Mouse (Mus musculus) intestine, postnatal 0 days (tissue): ENCODE measurements around the gene Pcdh15. TPM values are rescaled to one million over a fixed set of nuclear protein-coding genes. Genes with fewer than 3 reads are reported as not detected.

Source experiments
- ATAC-seq: fragments of 200-750 bp; cut with Nextera tagmentation; 2 replicates; pipeline ENCODE4 v1.8.0; 2017; ENCODE audit warnings: mild to moderate bottlenecking, moderate TSS enrichment, moderate library complexity
- H3K27ac ChIP-seq: fragments of 300-500 bp; sonication (generic); 2 replicates; pipeline ENCODE4 v1.5.1; 2014; ENCODE audit warnings: mild to moderate bottlenecking, low read depth, low read length, moderate library complexity
- H3K27me3 ChIP-seq: fragments of 300-500 bp; sonication (generic); replicated peaks from 2 replicates; pipeline ENCODE4 v1.6.1; 2014; ENCODE audit warnings: low read length, mixed read lengths; ENCODE audit not compliant: control insufficient read depth, insufficient read depth
- H3K36me3 ChIP-seq: fragments of 300-500 bp; sonication (generic); 2 replicates; pipeline ENCODE4 v1.6.1; 2014; ENCODE audit warnings: mild to moderate bottlenecking, moderate library complexity; ENCODE audit not compliant: control insufficient read depth, insufficient read depth
- H3K4me1 ChIP-seq: fragments of 300-500 bp; sonication (generic); replicated peaks from 2 replicates; pipeline ENCODE4 v1.6.1; 2014; ENCODE audit warnings: antibody characterized with exemption, low read length, mixed read lengths; ENCODE audit not compliant: control insufficient read depth, insufficient read depth
- H3K4me2 ChIP-seq: fragments of 300-500 bp; sonication (generic); replicated peaks from 2 replicates; pipeline ENCODE4 v1.6.1; 2014; ENCODE audit warnings: low read depth, mild to moderate bottlenecking, moderate library complexity
- H3K4me3 ChIP-seq: fragments of 300-500 bp; sonication (generic); 2 replicates; pipeline ENCODE4 v1.5.1; 2014; ENCODE audit warnings: low read depth, low read length
- H3K9ac ChIP-seq: fragments of 300-500 bp; sonication (generic); 2 replicates; pipeline ENCODE4 v1.6.1; 2014; ENCODE audit warnings: mild to moderate bottlenecking, low read depth, low read length
- H3K9me3 ChIP-seq: fragments of 300-500 bp; sonication (generic); 2 replicates; pipeline ENCODE4 v1.6.1; 2016; ENCODE audit warnings: mixed run types; ENCODE audit not compliant: control insufficient read depth
- CTCF ChIP-seq: sonication (generic); IDR thresholded peaks from 2 replicates; pipeline ENCODE4 v1.5.1; 2016; ENCODE audit warnings: low read depth, mild to moderate bottlenecking, control low read depth, antibody characterized with exemption, moderate library complexity
- WGBS: fragments of 180-500 bp; shearing (Covaris S2); extraction: QIAGEN DNeasy Blood & Tissue Kit; methylation state at CpG from one replicate; pipeline ENCODE4 v1.1.7; 2014; 5-methylcytosine and 5-hydroxymethylcytosine counted together
- polyA plus RNA-seq: library from polyadenylated mRNA; unstranded; fragments of >200 nt; fragmentation: Nextera tagmentation; extraction: Ambion mirVana; gene quantifications from 2 replicates; pipeline ENCODE4 v1.2.1, GENCODE M21; 2015

The Pcdh15 gene
- polyA plus RNA-seq, 1 experiment from 2014 or later, result 0.61 TPM

- TF ChIP-seq CTCF, result no peak
- Histone ChIP-seq H3K4me3 (no peak overlapping the region), H3K9me3 (no peaks in the 10 kb centered on the region), H3K27me3 (no peaks in the 10 kb centered on the region), H3K4me1 (no peaks in the 10 kb centered on the region), H3K36me3 (no peaks in the 10 kb centered on the region), H3K9ac (no peak overlapping the region), H3K27ac (no peak overlapping the region), H3K4me2 (no peak overlapping the region)
- ATAC-seq, result no peak
- WGBS, result 77% methylated on average over 5 of the region's 5 CpGs
Observed at GRCm38 (mm10) chr10:73878055-73878728, 779.0 kb downstream of the Pcdh15 start.

- no peaks in the 10 kb centered on the region for H3K4me1 ChIP-seq
- no peaks in the 10 kb centered on the region for H3K27me3 ChIP-seq
- no peak overlapping the region for H3K9ac ChIP-seq
- H3K4me3 ChIP-seq, result no peak overlapping the region
- H3K4me2 ChIP-seq, result no peak overlapping the region
- no peak for TF ChIP-seq CTCF
- H3K27ac ChIP-seq, result no peak overlapping the region
- 80% methylated on average over 4 of the region's 4 CpGs for WGBS
- H3K36me3 ChIP-seq, result no peaks in the 10 kb centered on the region
- ATAC-seq, result no peak
- no peaks in the 10 kb centered on the region for H3K9me3 ChIP-seq
Observed at GRCm38 (mm10) chr10:73878729-73879067, 779.6 kb downstream of the Pcdh15 start.

- no peaks in the 10 kb centered on the region for H3K4me1 ChIP-seq
- 50% methylated on average over 4 of the region's 4 CpGs for WGBS
Observed at GRCm38 (mm10) chr10:73887771-73888170, 788.6 kb downstream of the Pcdh15 start.

DNA sequence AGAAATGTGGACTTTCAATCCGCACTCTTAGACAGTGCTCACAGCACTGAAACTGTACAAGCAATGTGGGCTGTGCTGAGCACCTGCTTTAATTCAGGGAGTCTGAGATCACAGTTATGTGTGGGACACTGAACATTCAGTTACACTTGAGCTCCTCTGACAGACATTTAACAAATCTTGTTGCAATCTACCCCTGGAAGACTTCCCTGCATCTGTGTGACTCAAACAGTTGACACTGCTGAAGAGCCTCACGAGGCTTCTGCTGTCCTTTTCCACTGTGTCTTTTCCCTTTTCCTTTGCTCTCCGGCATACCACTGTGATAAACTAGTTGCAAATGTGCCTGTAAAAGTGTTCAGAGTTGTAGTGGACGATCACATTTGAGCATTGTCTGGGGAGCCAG lies 793.1 kb downstream of the Pcdh15 start:
- 69% methylated on average over 4 of the region's 4 CpGs for WGBS
- no peak overlapping the region for H3K27ac ChIP-seq
- no peaks in the 10 kb centered on the region for H3K27me3 ChIP-seq
- H3K36me3 ChIP-seq, result no peaks in the 10 kb centered on the region
- H3K4me2 ChIP-seq, result no peak overlapping the region
- H3K9ac ChIP-seq, result no peak overlapping the region
- TF ChIP-seq CTCF, result no peak
- H3K4me3 ChIP-seq, result no peak overlapping the region
- ATAC-seq, result no peak
- H3K4me1 ChIP-seq, result no peaks in the 10 kb centered on the region
- no peaks in the 10 kb centered on the region for H3K9me3 ChIP-seq

More at GRCm38 (mm10) chr10:73887771-73888170, 788.6 kb downstream of the Pcdh15 start:
- Histone ChIP-seq H3K36me3 (no peaks in the 10 kb centered on the region), H3K27ac (no peak overlapping the region), H3K9ac (no peak overlapping the region), H3K9me3 (no peaks in the 10 kb centered on the region), H3K4me3 (no peak overlapping the region), H3K27me3 (no peaks in the 10 kb centered on the region), H3K4me2 (no peak overlapping the region)
- TF ChIP-seq CTCF, result no peak
- ATAC-seq, result no peak

GRCm38 (mm10) chr10:73896086-73896607 lies 797.0 kb downstream of the Pcdh15 start:
- Histone ChIP-seq H3K4me2 (no peak overlapping the region), H3K4me3 (no peak overlapping the region), H3K4me1 (no peaks in the 10 kb centered on the region), H3K27me3 (no peaks in the 10 kb centered on the region), H3K36me3 (no peaks in the 10 kb centered on the region), H3K9ac (no peak overlapping the region), H3K27ac (no peak overlapping the region), H3K9me3 (no peaks in the 10 kb centered on the region)
- no peak for TF ChIP-seq CTCF
- no peak for ATAC-seq

- no peak for ATAC-seq
Observed at GRCm38 (mm10) chr10:73899165-73899564, 800.0 kb downstream of the Pcdh15 start.

More at GRCm38 (mm10) chr10:73899165-73899564, 800.0 kb downstream of the Pcdh15 start:
- Histone ChIP-seq H3K27ac (no peak overlapping the region), H3K9me3 (no peaks in the 10 kb centered on the region), H3K4me3 (no peak overlapping the region), H3K27me3 (no peaks in the 10 kb centered on the region), H3K9ac (no peak overlapping the region), H3K4me1 (no peaks in the 10 kb centered on the region), H3K4me2 (no peak overlapping the region), H3K36me3 (no peaks in the 10 kb centered on the region)
- 77% methylated on average over 3 of the region's 3 CpGs for WGBS
- TF ChIP-seq CTCF, result no peak
